Mouse (Mus musculus): ENCODE measurements around the gene Lama2. TPM values are rescaled to one million over a fixed set of nuclear protein-coding genes. Genes with fewer than 3 reads are reported as not detected.
"Not testable (repeated sequence)": the region's sequence is repeated elsewhere in the genome, so short reads cannot be mapped to it uniquely, and the experiment has no call there.

Gene Lama2
- polyA plus RNA-seq, 1 experiment from 2014 or later = 5.8 TPM

DNA sequence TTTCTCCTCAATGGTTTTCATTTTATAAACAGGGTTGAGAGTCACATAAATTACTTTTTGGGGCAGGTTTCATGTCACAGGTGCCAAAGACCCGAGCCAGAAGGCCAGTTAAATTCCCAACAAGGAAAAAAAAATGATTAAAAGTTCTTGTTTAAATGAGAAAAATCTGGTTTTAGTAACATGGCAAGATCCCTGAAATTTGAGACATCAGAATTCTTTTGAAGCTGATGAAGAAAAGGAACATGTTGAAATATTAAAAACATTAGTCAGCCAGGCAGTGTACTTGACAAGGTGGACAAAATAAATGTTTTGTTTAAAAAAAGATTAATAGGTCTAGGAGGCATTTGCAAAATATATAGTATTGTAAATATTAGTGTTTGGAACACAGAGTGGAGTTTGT lies 634.1 kb downstream of the Lama2 start:
- Histone ChIP-seq H3K27me3 (replicated peaks; ENCODE audit: control insufficient read depth, insufficient read depth, low read length) (no peaks in the 10 kb centered on the region), H3K4me1 (ENCODE audit: control insufficient read depth, insufficient read depth, low read depth, low read length) (no peaks in the 10 kb centered on the region), H3K9me3 (ENCODE audit: control insufficient read depth, low read length) (no peaks in the 10 kb centered on the region), H3K4me3 (ENCODE audit: low read length) (no peak overlapping the region), H3K36me3 (ENCODE audit: control insufficient read depth, insufficient read depth, low read length) (no peaks in the 10 kb centered on the region), H3K4me2 (ENCODE audit: low read length) (no peak overlapping the region), H3K27ac (ENCODE audit: low read depth, low read length) (no peak overlapping the region), H3K9ac (ENCODE audit: low read depth, low read length) (no peak overlapping the region)
- 67% methylated on average over 1 of the region's 1 CpGs for WGBS
- no peak for ATAC-seq

DNA sequence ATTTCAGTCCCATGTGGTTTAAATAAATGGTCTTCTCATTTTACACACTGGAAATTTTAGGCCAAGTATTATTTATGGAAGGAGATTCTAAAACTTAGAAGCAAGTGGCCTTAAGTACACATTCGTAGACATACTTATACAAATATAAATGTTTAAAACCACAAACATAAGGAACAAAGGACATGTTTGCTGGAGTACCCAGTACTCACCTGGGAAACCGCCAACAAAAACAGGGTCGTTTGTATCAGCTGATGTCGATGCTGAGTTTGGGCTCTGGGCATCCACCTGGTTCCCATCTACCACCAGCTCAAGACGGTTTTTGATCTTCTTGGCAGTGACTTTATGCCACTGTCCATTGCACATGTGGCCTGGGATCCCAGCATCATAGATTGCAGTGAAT lies 635.5 kb downstream of the Lama2 start:
- 86% methylated on average over 5 of the region's 5 CpGs for WGBS
- not testable (repeated sequence) for H3K27me3 ChIP-seq (replicated peaks; ENCODE audit: control insufficient read depth, insufficient read depth, low read length); ATAC-seq

GRCm38 (mm10) chr10:26983583-26983982 lies 636.0 kb downstream of the Lama2 start:
- Histone ChIP-seq H3K27ac (ENCODE audit: low read depth, low read length) (no peak overlapping the region), H3K9ac (ENCODE audit: low read depth, low read length) (no peak overlapping the region), H3K4me2 (ENCODE audit: low read length) (no peak overlapping the region), H3K27me3 (replicated peaks; ENCODE audit: control insufficient read depth, insufficient read depth, low read length) (no peaks in the 10 kb centered on the region), H3K9me3 (ENCODE audit: control insufficient read depth, low read length) (no peaks in the 10 kb centered on the region), H3K4me3 (ENCODE audit: low read length) (no peak overlapping the region), H3K36me3 (ENCODE audit: control insufficient read depth, insufficient read depth, low read length) (no peaks in the 10 kb centered on the region), H3K4me1 (ENCODE audit: control insufficient read depth, insufficient read depth, low read depth, low read length) (no peaks in the 10 kb centered on the region)
- ATAC-seq = no peak
- WGBS = 92% methylated on average over 1 of the region's 1 CpGs

More for the DNA sequence above, 635.5 kb downstream of the Lama2 start:
- not testable (repeated sequence) for H3K4me2 ChIP-seq (ENCODE audit: low read length); H3K4me1 ChIP-seq (ENCODE audit: control insufficient read depth, insufficient read depth, low read depth, low read length); H3K9ac ChIP-seq (ENCODE audit: low read depth, low read length); H3K27ac ChIP-seq (ENCODE audit: low read depth, low read length); H3K4me3 ChIP-seq (ENCODE audit: low read length); H3K36me3 ChIP-seq (ENCODE audit: control insufficient read depth, insufficient read depth, low read length); H3K9me3 ChIP-seq (ENCODE audit: control insufficient read depth, low read length)

GRCm38 (mm10) chr10:26982621-26983020 lies 636.9 kb downstream of the Lama2 start:
- H3K4me1 ChIP-seq (ENCODE audit: control insufficient read depth, insufficient read depth, low read depth, low read length) = no peaks in the 10 kb centered on the region
- no peaks in the 10 kb centered on the region for H3K9me3 ChIP-seq (ENCODE audit: control insufficient read depth, low read length)
- no peak overlapping the region for H3K9ac ChIP-seq (ENCODE audit: low read depth, low read length)
- H3K4me2 ChIP-seq (ENCODE audit: low read length) = no peak overlapping the region
- H3K36me3 ChIP-seq (ENCODE audit: control insufficient read depth, insufficient read depth, low read length) = no peaks in the 10 kb centered on the region
- H3K4me3 ChIP-seq (ENCODE audit: low read length) = no peak overlapping the region
- no peak for ATAC-seq
- H3K27ac ChIP-seq (ENCODE audit: low read depth, low read length) = no peak overlapping the region
- no peaks in the 10 kb centered on the region for H3K27me3 ChIP-seq (replicated peaks; ENCODE audit: control insufficient read depth, insufficient read depth, low read length)
- WGBS = 89% methylated on average over 2 of the region's 2 CpGs

GRCm38 (mm10) chr10:26975372-26975771 lies 644.2 kb downstream of the Lama2 start:
- Histone ChIP-seq H3K4me2 (ENCODE audit: low read length) (no peak overlapping the region), H3K4me1 (ENCODE audit: control insufficient read depth, insufficient read depth, low read depth, low read length) (no peaks in the 10 kb centered on the region), H3K4me3 (ENCODE audit: low read length) (no peak overlapping the region), H3K27ac (ENCODE audit: low read depth, low read length) (no peak overlapping the region), H3K27me3 (replicated peaks; ENCODE audit: control insufficient read depth, insufficient read depth, low read length) (no peaks in the 10 kb centered on the region), H3K9me3 (ENCODE audit: control insufficient read depth, low read length) (no peaks in the 10 kb centered on the region), H3K36me3 (ENCODE audit: control insufficient read depth, insufficient read depth, low read length) (no peaks in the 10 kb centered on the region), H3K9ac (ENCODE audit: low read depth, low read length) (no peak overlapping the region)
- WGBS = 94% methylated on average over 3 of the region's 3 CpGs
- ATAC-seq = no peak

- no peak overlapping the region for H3K4me3 ChIP-seq (ENCODE audit: low read length)
- ATAC-seq = no peak
- no peak overlapping the region for H3K4me2 ChIP-seq (ENCODE audit: low read length)
- H3K9me3 ChIP-seq (ENCODE audit: control insufficient read depth, low read length) = no peaks in the 10 kb centered on the region
- no peaks in the 10 kb centered on the region for H3K36me3 ChIP-seq (ENCODE audit: control insufficient read depth, insufficient read depth, low read length)
- H3K4me1 ChIP-seq (ENCODE audit: control insufficient read depth, insufficient read depth, low read depth, low read length) = no peaks in the 10 kb centered on the region
- H3K27ac ChIP-seq (ENCODE audit: low read depth, low read length) = no peak overlapping the region
- 84% methylated on average over 1 of the region's 1 CpGs for WGBS
- no peaks in the 10 kb centered on the region for H3K27me3 ChIP-seq (replicated peaks; ENCODE audit: control insufficient read depth, insufficient read depth, low read length)
- H3K9ac ChIP-seq (ENCODE audit: low read depth, low read length) = no peak overlapping the region
Observed at GRCm38 (mm10) chr10:26974224-26974623, 645.3 kb downstream of the Lama2 start.

GRCm38 (mm10) chr10:26973575-26973974 lies 646.0 kb downstream of the Lama2 start:
- no peaks in the 10 kb centered on the region for H3K27me3 ChIP-seq (replicated peaks; ENCODE audit: control insufficient read depth, insufficient read depth, low read length)
- H3K9me3 ChIP-seq (ENCODE audit: control insufficient read depth, low read length) = no peaks in the 10 kb centered on the region
- no peak overlapping the region for H3K4me3 ChIP-seq (ENCODE audit: low read length)
- no peak overlapping the region for H3K4me2 ChIP-seq (ENCODE audit: low read length)
- ATAC-seq = no peak
- no peak overlapping the region for H3K27ac ChIP-seq (ENCODE audit: low read depth, low read length)
- H3K36me3 ChIP-seq (ENCODE audit: control insufficient read depth, insufficient read depth, low read length) = no peaks in the 10 kb centered on the region
- H3K9ac ChIP-seq (ENCODE audit: low read depth, low read length) = no peak overlapping the region
- no peaks in the 10 kb centered on the region for H3K4me1 ChIP-seq (ENCODE audit: control insufficient read depth, insufficient read depth, low read depth, low read length)
- 89% methylated on average over 2 of the region's 2 CpGs for WGBS

DNA sequence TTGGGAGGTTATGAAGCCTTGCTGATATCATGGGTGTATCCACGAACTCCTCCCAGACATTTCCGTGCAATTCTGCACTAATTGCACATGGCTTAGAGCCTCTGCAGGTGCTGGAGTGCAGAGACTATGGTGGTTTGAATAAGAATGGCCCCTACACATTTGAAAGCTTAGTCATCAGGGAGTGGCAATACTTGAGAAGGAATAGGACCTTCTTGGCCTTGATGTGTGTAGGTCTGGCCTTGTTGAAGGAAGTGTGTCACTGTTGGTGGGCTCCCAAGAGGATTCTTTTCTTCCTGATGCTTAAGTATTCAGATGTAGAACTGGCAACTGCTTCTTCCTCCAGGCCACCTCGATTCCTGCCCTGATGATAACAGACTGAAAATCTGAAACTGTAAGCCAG lies 661.0 kb downstream of the Lama2 start:
- Histone ChIP-seq H3K27ac (ENCODE audit: low read depth, low read length) (no peak overlapping the region), H3K4me2 (ENCODE audit: low read length) (no peak overlapping the region), H3K4me1 (ENCODE audit: control insufficient read depth, insufficient read depth, low read depth, low read length) (no peaks in the 10 kb centered on the region), H3K4me3 (ENCODE audit: low read length) (no peak overlapping the region), H3K9me3 (ENCODE audit: control insufficient read depth, low read length) (no peaks in the 10 kb centered on the region), H3K27me3 (replicated peaks; ENCODE audit: control insufficient read depth, insufficient read depth, low read length) (no peaks in the 10 kb centered on the region), H3K36me3 (ENCODE audit: control insufficient read depth, insufficient read depth, low read length) (no peaks in the 10 kb centered on the region), H3K9ac (ENCODE audit: low read depth, low read length) (no peak overlapping the region)
- WGBS = 83% methylated on average over 3 of the region's 3 CpGs
- no peak for ATAC-seq

DNA sequence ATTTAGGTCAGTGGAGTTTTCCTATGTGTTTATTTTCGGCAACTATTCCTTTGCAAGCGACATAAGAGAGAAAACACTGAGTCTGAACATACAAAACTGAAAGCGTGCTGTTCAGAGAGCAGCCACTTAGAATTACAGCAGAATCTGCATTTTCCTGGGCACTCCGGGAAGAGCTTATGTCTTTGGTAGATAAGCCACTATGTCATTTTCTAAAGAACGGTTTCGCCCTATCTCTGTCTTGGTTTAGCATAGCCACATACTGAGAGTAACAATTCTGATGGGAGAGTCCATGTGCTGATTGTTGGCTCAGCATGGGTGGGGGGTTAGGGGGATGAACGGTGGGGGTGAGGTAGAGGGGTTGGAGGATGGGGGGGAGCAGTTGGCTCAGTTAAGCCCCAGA lies 669.1 kb downstream of the Lama2 start:
- ATAC-seq = no peak
- Histone ChIP-seq H3K36me3 (ENCODE audit: control insufficient read depth, insufficient read depth, low read length) (no peaks in the 10 kb centered on the region), H3K4me3 (ENCODE audit: low read length) (no peak overlapping the region), H3K9ac (ENCODE audit: low read depth, low read length) (no peak overlapping the region), H3K9me3 (ENCODE audit: control insufficient read depth, low read length) (no peaks in the 10 kb centered on the region), H3K27me3 (replicated peaks; ENCODE audit: control insufficient read depth, insufficient read depth, low read length) (no peaks in the 10 kb centered on the region), H3K4me1 (ENCODE audit: control insufficient read depth, insufficient read depth, low read depth, low read length) (no peaks in the 10 kb centered on the region), H3K4me2 (ENCODE audit: low read length) (no peak overlapping the region), H3K27ac (ENCODE audit: low read depth, low read length) (no peak overlapping the region)
- WGBS = 92% methylated on average over 7 of the region's 7 CpGs

DNA sequence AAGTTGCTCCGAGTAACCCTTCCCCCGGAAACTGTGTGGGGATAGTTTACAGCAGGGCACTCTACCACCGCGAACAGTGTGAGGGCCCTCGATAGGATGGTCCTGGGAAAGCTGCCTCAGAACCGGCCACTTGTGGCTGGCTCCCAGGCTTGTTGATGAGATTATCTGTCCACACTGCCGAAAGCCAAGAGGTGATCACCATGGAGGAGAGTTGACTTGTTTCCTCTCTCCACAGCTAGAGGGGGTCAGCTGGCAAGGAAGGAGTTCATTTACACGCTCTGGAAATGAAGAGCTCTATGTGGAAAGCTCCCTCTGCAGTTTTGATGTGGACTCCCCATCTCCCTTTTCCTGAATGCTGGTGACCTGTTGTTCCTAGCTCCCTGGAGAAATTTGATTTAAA lies 669.9 kb downstream of the Lama2 start:
- Histone ChIP-seq H3K9me3 (ENCODE audit: control insufficient read depth, low read length) (no peaks in the 10 kb centered on the region), H3K27ac (ENCODE audit: low read depth, low read length) (no peak overlapping the region), H3K9ac (ENCODE audit: low read depth, low read length) (no peak overlapping the region), H3K27me3 (replicated peaks; ENCODE audit: control insufficient read depth, insufficient read depth, low read length) (no peaks in the 10 kb centered on the region), H3K4me2 (ENCODE audit: low read length) (no peak overlapping the region), H3K4me3 (ENCODE audit: low read length) (no peak overlapping the region), H3K36me3 (ENCODE audit: control insufficient read depth, insufficient read depth, low read length) (no peaks in the 10 kb centered on the region), H3K4me1 (ENCODE audit: control insufficient read depth, insufficient read depth, low read depth, low read length) (no peaks in the 10 kb centered on the region)
- WGBS = 79% methylated on average over 8 of the region's 8 CpGs
- ATAC-seq = no peak

Measured in hindbrain, embryonic 16.5 days (tissue).